Mouse (Mus musculus) liver, embryonic 12.5 days (tissue): ENCODE data around the gene Gcm2. TPM values are rescaled to one million over a fixed set of nuclear protein-coding genes. Genes with fewer than 3 reads are reported as not detected.
A peak's percentile ranks its signal among the peaks of the same experiment; 100 is the strongest.

Source experiments
- ATAC-seq: fragments of 200-750 bp; cut with Nextera tagmentation; 2 replicates; pipeline ENCODE4 v1.8.0; 2017; ENCODE audit warnings: moderate number of reproducible peaks, mild to moderate bottlenecking, moderate library complexity
- H3K27ac ChIP-seq: fragments of 300-500 bp; sonication (generic); 2 replicates; pipeline ENCODE4 v1.5.1; 2016; ENCODE audit warnings: mild to moderate bottlenecking
- H3K27me3 ChIP-seq: fragments of 300-500 bp; sonication (generic); replicated peaks from 2 replicates; pipeline ENCODE4 v1.6.1; 2016; ENCODE audit warnings: mild to moderate bottlenecking, moderate library complexity
- H3K36me3 ChIP-seq: fragments of 300-500 bp; sonication (generic); 2 replicates; pipeline ENCODE4 v1.6.1; 2016; ENCODE audit warnings: mild to moderate bottlenecking, moderate library complexity
- H3K4me1 ChIP-seq: fragments of 300-500 bp; sonication (generic); 2 replicates; pipeline ENCODE4 v1.6.1; 2016
- H3K4me2 ChIP-seq: fragments of 300-500 bp; sonication (generic); 2 replicates; pipeline ENCODE4 v1.6.1; 2016; ENCODE audit warnings: mild to moderate bottlenecking, moderate library complexity
- H3K4me3 ChIP-seq: fragments of 300-500 bp; sonication (generic); 2 replicates; pipeline ENCODE4 v1.5.1; 2016; ENCODE audit warnings: mild to moderate bottlenecking, moderate library complexity
- H3K9ac ChIP-seq: fragments of 300-500 bp; sonication (generic); 2 replicates; pipeline ENCODE4 v1.6.1; 2016; ENCODE audit warnings: mild to moderate bottlenecking, moderate library complexity
- H3K9me3 ChIP-seq: fragments of 300-500 bp; sonication (generic); replicated peaks from 2 replicates; pipeline ENCODE4 v1.6.1; 2016; ENCODE audit warnings: mild to moderate bottlenecking, moderate library complexity
- WGBS: fragments of 180-500 bp; shearing (Covaris S2); methylation state at CpG from one replicate; pipeline ENCODE4 v1.1.7; 2016; ENCODE audit not compliant: insufficient replicate concordance; 5-methylcytosine and 5-hydroxymethylcytosine counted together
- polyA plus RNA-seq: library from polyadenylated mRNA; unstranded; fragments of >200 nt; fragmentation: Nextera tagmentation; extraction: Ambion mirVana; gene quantifications from 2 replicates; pipeline ENCODE4 v1.2.1, GENCODE M21; 2016

Gcm2 gene
- polyA plus RNA-seq, 1 experiment from 2014 or later = not detected

DNA sequence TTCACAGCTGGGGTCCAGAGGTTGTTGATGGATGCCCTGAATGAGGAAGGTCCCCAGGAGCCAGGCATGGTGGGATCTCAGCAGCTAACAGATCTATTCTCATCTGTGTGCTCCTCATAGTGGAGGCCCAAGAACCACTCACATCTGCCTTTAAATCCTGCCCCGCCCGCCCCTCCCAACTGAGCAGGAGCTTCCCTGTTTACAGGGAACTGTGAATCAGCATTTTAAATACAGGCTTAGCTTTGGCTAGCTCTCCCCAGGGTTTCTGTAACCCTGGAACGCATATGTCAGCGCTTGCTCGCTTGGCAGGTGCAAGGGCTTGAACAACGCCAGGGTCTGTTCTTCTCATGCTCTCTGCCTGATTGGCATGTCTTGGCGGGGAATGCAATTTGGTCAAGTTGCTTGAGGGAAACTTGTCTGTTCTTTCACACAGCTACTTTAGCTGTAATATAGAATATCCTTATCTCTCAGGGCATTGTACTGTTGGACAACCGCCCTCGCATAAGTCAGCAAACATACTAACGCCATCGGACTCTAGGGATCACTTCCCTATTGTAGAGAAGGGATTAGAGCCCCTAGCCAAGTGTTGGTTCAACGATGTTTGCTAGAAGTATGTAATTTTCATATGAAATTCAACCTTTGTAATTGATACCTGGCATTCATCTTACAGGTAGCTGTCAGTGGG, 6.9 kb downstream of the Gcm2 start:
- H3K4me3 ChIP-seq = no peak overlapping the region
- no peak overlapping the region for H3K9ac ChIP-seq
- peaks cover 23% of the 10 kb centered on the region for H3K4me1 ChIP-seq
- H3K4me2 ChIP-seq = peak overlapping the region; percentile 38
- H3K27ac ChIP-seq = peak overlapping the region; percentile 75
- H3K9me3 ChIP-seq = no peaks in the 10 kb centered on the region
- 52% methylated on average over 12 of the region's 12 CpGs for WGBS
- H3K27me3 ChIP-seq = 0 out of 2 replicates have a peak, but pooled peaks cover 14% of the 10 kb centered on the region
- H3K36me3 ChIP-seq = no peaks in the 10 kb centered on the region
- peak; percentile 94 for ATAC-seq

DNA sequence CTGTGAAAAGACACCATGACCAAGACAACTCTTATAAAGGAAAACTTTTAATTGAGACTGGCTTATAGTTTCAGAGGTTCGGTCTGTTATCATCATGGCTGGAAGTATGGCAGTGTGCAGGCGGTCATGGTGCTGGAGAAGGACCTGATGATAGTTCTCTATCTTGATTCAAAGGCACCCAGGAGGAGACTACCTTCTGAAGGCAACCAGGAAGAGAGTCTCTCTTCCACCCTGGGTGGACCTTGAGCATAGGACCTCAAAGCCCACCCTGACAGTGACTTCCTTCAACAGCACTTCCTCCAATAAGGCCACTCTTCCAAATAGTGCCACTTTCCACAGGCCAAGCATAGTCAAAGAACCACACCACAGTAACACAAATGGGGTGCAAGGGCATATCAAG, 10.8 kb downstream of the Gcm2 start:
- no peak overlapping the region for H3K9ac ChIP-seq
- H3K27ac ChIP-seq = no peak overlapping the region
- 67% methylated on average over 2 of the region's 2 CpGs for whole genome bisulfite sequencing
- H3K9me3 ChIP-seq = no peaks in the 10 kb centered on the region
- peaks cover 14% of the 10 kb centered on the region; the same call in 1 of the 2 replicates for H3K27me3 ChIP-seq
- H3K4me2 ChIP-seq = no peak overlapping the region
- H3K4me3 ChIP-seq = no peak overlapping the region
- no peaks in the 10 kb centered on the region for H3K36me3 ChIP-seq
- no peak for ATAC-seq
- H3K4me1 ChIP-seq = peaks cover 44% of the 10 kb centered on the region

DNA sequence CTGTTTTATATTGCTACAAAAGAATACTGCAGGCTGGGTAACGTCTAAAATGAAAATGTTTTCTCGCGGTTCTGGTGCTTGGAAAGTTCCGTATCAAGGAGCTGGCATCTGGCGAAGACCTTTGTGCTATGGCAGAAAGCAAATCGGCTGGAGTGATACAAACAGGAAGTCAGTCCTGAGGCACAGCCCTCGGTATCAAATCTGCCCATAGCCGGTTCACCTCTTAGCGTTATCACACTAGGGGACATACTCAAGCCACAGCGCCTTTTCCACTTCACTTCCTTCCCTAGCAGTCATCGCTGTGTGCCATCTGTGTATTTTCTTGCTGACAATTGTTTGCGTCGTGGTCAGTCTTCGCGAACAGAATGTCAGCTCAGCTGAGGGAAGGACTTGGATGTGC, 12.5 kb downstream of the Gcm2 start:
- 0 out of 2 replicates have a peak, but pooled peaks have one; percentile 57 for ATAC-seq
- peaks cover 20% of the 10 kb centered on the region for H3K27me3 ChIP-seq

DNA sequence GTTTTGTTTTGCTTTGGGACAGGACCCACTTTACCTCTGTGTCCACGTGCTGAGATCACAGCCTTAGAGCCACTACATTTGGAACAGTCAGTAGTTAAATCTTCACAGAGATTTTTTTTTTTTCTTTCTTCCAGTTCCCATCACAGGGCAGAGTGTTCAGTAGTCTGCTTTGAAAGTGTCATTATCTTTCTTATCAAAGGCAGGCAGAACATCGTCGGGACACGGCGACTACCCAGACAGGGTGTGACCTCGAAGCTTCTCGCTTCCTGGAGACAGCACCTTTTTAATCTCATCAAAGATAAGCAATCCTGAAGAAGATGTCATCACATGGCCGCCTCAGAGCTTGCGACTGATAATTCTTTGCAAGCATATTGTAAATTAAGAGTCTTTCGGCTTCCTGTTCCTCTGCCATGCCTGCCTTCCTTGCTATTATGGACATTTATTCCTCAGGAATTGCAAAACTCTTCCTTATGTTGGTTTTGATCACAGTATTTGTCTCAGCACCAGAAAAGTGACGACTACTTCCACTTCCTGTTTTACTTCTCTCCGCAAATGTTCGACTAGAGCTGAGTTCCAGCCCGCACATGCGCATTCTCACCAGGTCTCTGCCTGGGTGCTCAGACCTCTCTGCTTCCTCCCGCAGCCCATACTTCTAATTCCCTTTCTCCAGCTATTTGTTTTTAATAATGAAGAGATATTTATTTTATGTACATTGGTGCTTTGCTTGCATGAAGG, 13.3 kb downstream of the Gcm2 start:
- H3K4me1 ChIP-seq = peaks cover 23% of the 10 kb centered on the region
- no peak overlapping the region for H3K27ac ChIP-seq
- H3K4me3 ChIP-seq = no peak overlapping the region
- peaks cover 29% of the 10 kb centered on the region for H3K27me3 ChIP-seq
- H3K9ac ChIP-seq = no peak overlapping the region
- 18% methylated on average over 16 of the region's 16 CpGs for WGBS
- H3K36me3 ChIP-seq = no peaks in the 10 kb centered on the region
- peak overlapping the region; percentile 40 for H3K4me2 ChIP-seq
- peak; percentile 71 for ATAC-seq
- no peaks in the 10 kb centered on the region for H3K9me3 ChIP-seq

More for the DNA sequence above, 12.5 kb downstream of the Gcm2 start:
- H3K36me3 ChIP-seq = no peaks in the 10 kb centered on the region
- H3K9ac ChIP-seq = no peak overlapping the region
- H3K4me2 ChIP-seq = peak overlapping the region; percentile 40
- no peaks in the 10 kb centered on the region for H3K9me3 ChIP-seq
- WGBS = 20% methylated on average over 15 of the region's 15 CpGs
- peaks cover 27% of the 10 kb centered on the region for H3K4me1 ChIP-seq
- H3K4me3 ChIP-seq = no peak overlapping the region
- no peak overlapping the region for H3K27ac ChIP-seq

DNA sequence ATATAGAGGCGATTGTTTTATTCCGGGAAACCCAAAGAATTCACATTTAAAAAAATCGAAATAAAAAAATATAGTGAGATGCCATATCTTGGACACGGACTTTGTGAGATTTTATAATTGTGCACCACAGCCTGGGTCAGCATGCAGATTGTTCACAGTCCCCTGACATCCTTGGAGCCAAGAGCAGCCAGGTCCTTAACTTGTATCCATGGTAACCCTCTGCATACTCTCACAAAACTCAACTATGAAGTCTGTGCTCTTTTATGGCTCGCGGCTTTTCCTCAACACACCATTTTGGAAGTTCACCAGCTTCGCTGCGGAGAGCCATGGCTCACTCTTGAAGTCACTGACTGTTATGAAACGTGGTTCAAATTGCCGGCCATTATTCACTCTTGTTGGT, 16.7 kb downstream of the Gcm2 start:
- Histone ChIP-seq H3K9ac (no peak overlapping the region), H3K27me3 (peaks cover 54% of the 10 kb centered on the region), H3K9me3 (no peaks in the 10 kb centered on the region), H3K27ac (no peak overlapping the region), H3K36me3 (no peaks in the 10 kb centered on the region), H3K4me2 (no peak overlapping the region), H3K4me3 (no peak overlapping the region), H3K4me1 (peaks cover 27% of the 10 kb centered on the region)
- no peak for ATAC-seq
- 80% methylated on average over 10 of the region's 10 CpGs for WGBS

DNA sequence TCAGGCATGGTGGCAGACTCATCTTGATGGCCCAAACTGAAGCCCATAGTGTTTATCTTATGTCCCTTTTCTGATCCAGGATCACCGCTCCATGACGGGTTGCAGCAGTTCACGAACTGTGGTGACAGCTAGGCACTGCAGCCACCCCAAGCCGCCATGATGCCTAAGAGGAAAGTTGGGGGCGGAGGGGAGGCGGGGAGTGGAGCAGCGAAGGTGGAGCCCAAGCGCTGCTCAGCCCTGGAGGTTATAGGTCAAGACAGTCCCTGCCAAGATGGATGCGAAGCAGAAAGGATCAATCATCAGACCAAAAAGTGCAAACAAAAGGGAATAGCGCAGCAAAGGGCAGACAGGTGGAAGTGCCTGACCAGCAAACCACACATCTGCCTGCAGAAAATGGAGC, 19.6 kb downstream of the Gcm2 start:
- Histone ChIP-seq H3K27me3 (peaks cover 56% of the 10 kb centered on the region), H3K4me1 (peaks cover 4% of the 10 kb centered on the region; the same call in 1 of the 2 replicates), H3K9ac (no peak overlapping the region), H3K27ac (no peak overlapping the region), H3K4me2 (peak overlapping the region; percentile 24; the same call in 1 of the 2 replicates), H3K4me3 (no peak overlapping the region), H3K36me3 (no peaks in the 10 kb centered on the region), H3K9me3 (no peaks in the 10 kb centered on the region)
- 35% methylated on average over 10 of the region's 10 CpGs for WGBS
- no peak for ATAC-seq

DNA sequence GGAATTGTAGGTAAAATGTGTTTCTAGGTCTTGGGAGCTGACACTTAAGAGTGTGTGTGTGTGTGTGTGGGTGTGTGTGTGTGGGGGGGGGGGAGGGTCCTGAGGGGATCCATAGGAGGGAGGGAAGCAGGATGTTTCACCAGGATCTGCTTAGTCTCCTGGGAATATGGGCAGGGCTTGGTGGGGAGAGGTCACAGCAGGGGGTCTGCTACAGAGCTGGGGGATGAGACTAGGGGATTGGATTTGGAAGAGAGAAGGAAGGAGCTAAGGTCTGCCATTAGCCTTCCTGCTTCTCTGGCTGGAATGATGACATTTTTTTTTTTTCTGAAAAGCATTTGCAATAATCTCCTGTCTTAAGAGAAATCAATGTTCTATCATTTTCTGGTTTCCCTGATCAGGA, 22.1 kb downstream of the Gcm2 start:
- Histone ChIP-seq H3K4me1 (peaks cover 4% of the 10 kb centered on the region; the same call in 1 of the 2 replicates), H3K27ac (no peak overlapping the region), H3K9ac (no peak overlapping the region), H3K36me3 (no peaks in the 10 kb centered on the region), H3K9me3 (no peaks in the 10 kb centered on the region), H3K27me3 (peaks cover 50% of the 10 kb centered on the region), H3K4me2 (no peak overlapping the region), H3K4me3 (no peak overlapping the region)
- ATAC-seq = no peak

DNA sequence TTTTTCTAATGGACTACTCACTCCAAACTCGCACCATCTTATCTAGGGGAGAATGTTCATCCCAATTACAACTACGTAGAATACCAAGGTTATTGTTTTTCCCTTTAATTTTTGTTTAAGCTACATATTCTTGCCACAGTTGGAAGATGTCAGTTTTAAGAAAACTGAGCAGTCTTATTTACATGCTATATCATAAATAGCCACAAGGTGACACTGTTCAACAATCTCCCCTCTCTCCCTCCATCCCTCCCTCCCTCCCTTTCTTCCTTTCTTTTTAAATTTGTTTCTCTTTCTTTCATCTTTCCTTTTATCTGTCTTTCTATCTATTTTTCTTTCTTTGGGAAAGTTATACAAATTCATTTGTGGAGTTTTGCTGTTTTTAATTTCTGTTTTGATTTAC, 25.7 kb downstream of the Gcm2 start:
- Histone ChIP-seq H3K4me3 (no peak overlapping the region), H3K4me1 (peaks cover 2% of the 10 kb centered on the region; the same call in 1 of the 2 replicates), H3K9me3 (no peaks in the 10 kb centered on the region), H3K27me3 (peaks cover 36% of the 10 kb centered on the region), H3K9ac (no peak overlapping the region), H3K36me3 (no peaks in the 10 kb centered on the region), H3K27ac (no peak overlapping the region), H3K4me2 (no peak overlapping the region)
- WGBS = 16% methylated on average over 2 of the region's 2 CpGs
- ATAC-seq = no peak

DNA sequence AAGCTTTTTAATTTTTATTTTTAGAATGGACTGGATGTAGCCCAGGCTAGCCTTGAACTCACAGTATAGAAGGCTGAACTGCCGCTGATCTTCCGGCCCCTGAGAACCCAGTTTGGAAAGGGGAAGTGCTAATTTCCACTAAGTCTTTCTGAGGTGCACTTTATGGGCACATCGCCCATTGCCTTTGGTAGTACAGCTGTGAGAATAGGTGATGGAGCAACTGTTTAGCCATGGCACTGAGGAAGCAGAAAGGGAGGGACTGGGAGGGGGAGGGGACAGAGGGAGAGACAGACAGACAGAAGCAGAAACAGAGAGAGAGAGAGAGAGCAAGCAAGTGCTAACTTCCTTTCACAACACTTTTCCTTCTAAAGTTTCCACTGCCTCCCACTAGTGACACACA, 26.3 kb downstream of the Gcm2 start:
- H3K36me3 ChIP-seq = no peaks in the 10 kb centered on the region
- H3K27me3 ChIP-seq = peaks cover 34% of the 10 kb centered on the region
- H3K4me3 ChIP-seq = no peak overlapping the region
- peaks cover 6% of the 10 kb centered on the region for H3K4me1 ChIP-seq
- H3K4me2 ChIP-seq = no peak overlapping the region
- H3K9me3 ChIP-seq = no peaks in the 10 kb centered on the region
- H3K9ac ChIP-seq = no peak overlapping the region
- no peak for ATAC-seq
- H3K27ac ChIP-seq = no peak overlapping the region
- 56% methylated on average over 3 of the region's 3 CpGs for WGBS

DNA sequence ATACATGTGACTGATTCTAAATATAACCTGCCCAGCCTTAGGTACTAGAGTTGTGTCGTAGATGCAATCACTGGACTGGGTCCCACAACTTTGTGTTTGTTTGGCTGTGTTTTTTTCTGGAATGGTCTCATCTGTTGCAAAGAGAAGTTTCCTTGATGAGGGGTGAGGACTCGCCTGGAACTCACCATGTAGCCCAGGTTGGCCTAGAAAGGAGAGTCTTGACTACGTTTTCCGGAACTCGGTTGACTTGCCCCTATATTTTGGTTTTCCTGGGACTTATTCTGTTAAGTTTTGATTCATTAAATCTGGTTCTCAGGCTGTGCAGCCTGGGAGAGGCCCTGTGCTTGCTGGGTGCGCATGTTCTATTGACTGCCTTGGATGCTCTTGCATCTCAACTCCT, 30.1 kb downstream of the Gcm2 start:
- WGBS = 82% methylated on average over 6 of the region's 6 CpGs
- Histone ChIP-seq H3K36me3 (no peaks in the 10 kb centered on the region), H3K9ac (no peak overlapping the region), H3K4me3 (no peak overlapping the region), H3K27ac (no peak overlapping the region), H3K27me3 (peaks cover 57% of the 10 kb centered on the region), H3K4me1 (peaks cover 16% of the 10 kb centered on the region), H3K9me3 (no peaks in the 10 kb centered on the region), H3K4me2 (no peak overlapping the region)
- no peak for ATAC-seq

DNA sequence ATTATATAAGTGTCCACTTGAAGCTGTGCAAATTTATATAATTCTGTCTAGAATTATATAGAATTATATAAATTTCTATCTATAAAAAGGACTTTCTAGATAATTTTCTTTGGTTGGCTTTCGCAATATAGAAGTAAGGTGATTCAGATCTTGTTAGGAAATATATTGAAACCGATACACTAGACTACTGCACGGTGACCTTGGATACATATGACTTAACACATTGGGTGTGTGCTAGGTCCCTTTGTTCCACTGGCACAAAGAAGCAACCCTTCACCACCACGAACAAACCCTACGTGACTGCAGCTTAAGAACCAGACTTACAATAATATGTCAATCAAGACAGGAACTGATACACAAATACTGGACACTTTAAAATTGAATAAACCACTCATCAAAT, 31.0 kb downstream of the Gcm2 start:
- no peaks in the 10 kb centered on the region for H3K36me3 ChIP-seq
- H3K4me2 ChIP-seq = 0 out of 2 replicates have a peak overlapping the region, but pooled peaks have one; percentile 94
- H3K27me3 ChIP-seq = peaks cover 64% of the 10 kb centered on the region
- H3K9ac ChIP-seq = no peak overlapping the region
- no peak overlapping the region for H3K4me3 ChIP-seq
- WGBS = 47% methylated on average over 5 of the region's 5 CpGs
- peaks cover 16% of the 10 kb centered on the region for H3K4me1 ChIP-seq
- H3K9me3 ChIP-seq = no peaks in the 10 kb centered on the region
- H3K27ac ChIP-seq = no peak overlapping the region
- ATAC-seq = no peak

DNA sequence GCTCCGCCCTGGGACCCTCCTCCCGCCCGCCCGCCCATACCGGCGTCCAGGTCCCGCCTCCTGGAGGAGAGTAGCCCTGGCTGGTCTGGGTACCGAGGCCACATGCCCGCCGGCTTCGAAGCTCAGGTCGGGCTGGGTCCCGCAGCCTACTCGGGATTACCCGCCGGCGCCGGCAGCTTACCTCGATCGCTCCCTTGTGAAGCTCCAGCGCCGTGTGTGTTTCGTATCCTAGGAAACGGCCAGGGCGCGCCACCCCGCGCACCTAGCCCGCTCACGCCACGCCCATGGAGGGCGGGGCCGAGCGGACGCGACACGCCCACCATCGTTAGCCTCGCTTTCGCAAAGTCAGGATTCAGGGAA, 31.4 kb downstream of the Gcm2 start, which contains the start of gene Mak:
Mak (minus strand) TSS at position 286 of the 360 bp plus-strand sequence.
- Histone ChIP-seq H3K4me1 (peaks cover 16% of the 10 kb centered on the region), H3K27me3 (peaks cover 64% of the 10 kb centered on the region), H3K9me3 (no peaks in the 10 kb centered on the region), H3K4me3 (peak within 1 kb of the TSS; percentile 57), H3K27ac (no peak within 1 kb of the TSS), H3K4me2 (peak within 1 kb of the TSS; percentile 94), H3K36me3 (no peaks in the 10 kb centered on the region), H3K9ac (peak within 1 kb of the TSS; percentile 61; the same call in 1 of the 2 replicates)
- 2% methylated on average over 36 of the region's 40 CpGs for WGBS
- ATAC-seq = peak; percentile 94
